Mouse (Mus musculus): ENCODE measurements around the gene Asb10. TPM values are rescaled to one million over a fixed set of nuclear protein-coding genes. Genes with fewer than 3 reads are reported as not detected.

The Asb10 gene
- polyA plus RNA-seq, 1 experiment from 2014 or later = 0.91 TPM

- WGBS = under 1% methylated on average over 73 of the region's 109 CpGs
- Histone ChIP-seq H3K36me3 (ENCODE audit: control insufficient read depth, insufficient read depth, low read length) (no peaks in the 10 kb centered on the region), H3K27me3 (ENCODE audit: control insufficient read depth, insufficient read depth, low read length) (peaks cover 92% of the 10 kb centered on the region), H3K4me2 (replicated peaks; ENCODE audit: low read depth, low read length) (peak overlapping the region; percentile 87), H3K4me1 (ENCODE audit: control insufficient read depth, insufficient read depth, low read length) (peaks cover 13% of the 10 kb centered on the region), H3K4me3 (ENCODE audit: low read length) (peak overlapping the region; percentile 45), H3K9me3 (ENCODE audit: control insufficient read depth, low read length) (no peaks in the 10 kb centered on the region), H3K27ac (ENCODE audit: low read depth, low read length) (no peak overlapping the region), H3K9ac (ENCODE audit: low read depth, low read length) (peak overlapping the region; percentile 28; the same call in 1 of the 2 replicates)
- ATAC-seq (ENCODE audit: low FRiP score, low TSS enrichment) = 0 out of 2 replicates have a peak, but pooled peaks have one; percentile 22
Observed at GRCm38 (mm10) chr5:24526190-24526888, 14.4 kb downstream of the Asb10 start.

GRCm38 (mm10) chr5:24525360-24526189, 15.2 kb downstream of the Asb10 start:
- Histone ChIP-seq H3K9ac (ENCODE audit: low read depth, low read length) (no peak overlapping the region), H3K27ac (ENCODE audit: low read depth, low read length) (no peak overlapping the region), H3K27me3 (ENCODE audit: control insufficient read depth, insufficient read depth, low read length) (peaks cover 88% of the 10 kb centered on the region), H3K4me1 (ENCODE audit: control insufficient read depth, insufficient read depth, low read length) (peaks cover 13% of the 10 kb centered on the region), H3K36me3 (ENCODE audit: control insufficient read depth, insufficient read depth, low read length) (no peaks in the 10 kb centered on the region), H3K4me2 (replicated peaks; ENCODE audit: low read depth, low read length) (peak overlapping the region; percentile 87), H3K4me3 (ENCODE audit: low read length) (peak overlapping the region; percentile 45), H3K9me3 (ENCODE audit: control insufficient read depth, low read length) (no peaks in the 10 kb centered on the region)
- no peak for ATAC-seq (ENCODE audit: low FRiP score, low TSS enrichment)
- WGBS = 4% methylated on average over 34 of the region's 34 CpGs

DNA sequence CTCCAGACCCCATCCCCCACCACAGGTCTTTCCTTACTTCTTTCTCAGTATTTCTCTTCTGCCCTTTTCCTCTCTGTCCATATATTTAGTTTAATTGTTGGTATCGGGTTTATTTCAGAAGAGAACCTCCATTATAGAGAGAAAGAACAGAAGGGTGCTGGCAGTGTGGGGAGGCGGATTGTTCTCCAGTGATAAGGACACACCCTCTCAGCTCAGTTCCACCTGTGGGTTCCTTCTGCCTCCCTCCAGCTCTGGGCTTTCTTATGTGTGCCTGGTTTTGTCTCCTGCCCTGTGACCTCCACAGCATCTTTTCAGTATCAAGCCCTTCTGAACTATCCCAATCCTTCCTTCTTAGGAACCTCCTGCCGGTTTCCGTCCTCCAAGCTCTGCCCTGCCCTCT, 16.3 kb downstream of the Asb10 start:
- 16% methylated on average over 4 of the region's 4 CpGs for WGBS
- Histone ChIP-seq H3K27ac (ENCODE audit: low read depth, low read length) (no peak overlapping the region), H3K27me3 (ENCODE audit: control insufficient read depth, insufficient read depth, low read length) (peaks cover 91% of the 10 kb centered on the region), H3K4me1 (ENCODE audit: control insufficient read depth, insufficient read depth, low read length) (peaks cover 13% of the 10 kb centered on the region), H3K9me3 (ENCODE audit: control insufficient read depth, low read length) (no peaks in the 10 kb centered on the region), H3K4me3 (ENCODE audit: low read length) (no peak overlapping the region), H3K4me2 (replicated peaks; ENCODE audit: low read depth, low read length) (no peak overlapping the region), H3K9ac (ENCODE audit: low read depth, low read length) (no peak overlapping the region), H3K36me3 (ENCODE audit: control insufficient read depth, insufficient read depth, low read length) (no peaks in the 10 kb centered on the region)
- no peak for ATAC-seq (ENCODE audit: low FRiP score, low TSS enrichment)

- H3K27ac ChIP-seq (ENCODE audit: low read depth, low read length) = no peak overlapping the region
- no peak overlapping the region for H3K9ac ChIP-seq (ENCODE audit: low read depth, low read length)
- peaks cover 84% of the 10 kb centered on the region for H3K27me3 ChIP-seq (ENCODE audit: control insufficient read depth, insufficient read depth, low read length)
- no peak for ATAC-seq (ENCODE audit: low FRiP score, low TSS enrichment)
- no peak overlapping the region for H3K4me2 ChIP-seq (replicated peaks; ENCODE audit: low read depth, low read length)
- WGBS = 50% methylated on average over 8 of the region's 8 CpGs
- no peaks in the 10 kb centered on the region for H3K9me3 ChIP-seq (ENCODE audit: control insufficient read depth, low read length)
- H3K4me3 ChIP-seq (ENCODE audit: low read length) = no peak overlapping the region
- H3K36me3 ChIP-seq (ENCODE audit: control insufficient read depth, insufficient read depth, low read length) = no peaks in the 10 kb centered on the region
- H3K4me1 ChIP-seq (ENCODE audit: control insufficient read depth, insufficient read depth, low read length) = peaks cover 13% of the 10 kb centered on the region
Observed at GRCm38 (mm10) chr5:24523806-24524205, 17.0 kb downstream of the Asb10 start.

- H3K4me1 ChIP-seq (ENCODE audit: control insufficient read depth, insufficient read depth, low read length) = peaks cover 4% of the 10 kb centered on the region; the same call in 1 of the 2 replicates
- no peak overlapping the region for H3K27ac ChIP-seq (ENCODE audit: low read depth, low read length)
- H3K9ac ChIP-seq (ENCODE audit: low read depth, low read length) = no peak overlapping the region
- no peaks in the 10 kb centered on the region for H3K36me3 ChIP-seq (ENCODE audit: control insufficient read depth, insufficient read depth, low read length)
- H3K4me2 ChIP-seq (replicated peaks; ENCODE audit: low read depth, low read length) = no peak overlapping the region
- peaks cover 70% of the 10 kb centered on the region for H3K27me3 ChIP-seq (ENCODE audit: control insufficient read depth, insufficient read depth, low read length)
- ATAC-seq (ENCODE audit: low FRiP score, low TSS enrichment) = no peak
- WGBS = 54% methylated on average over 8 of the region's 8 CpGs
- no peak overlapping the region for H3K4me3 ChIP-seq (ENCODE audit: low read length)
- no peaks in the 10 kb centered on the region for H3K9me3 ChIP-seq (ENCODE audit: control insufficient read depth, low read length)
Observed at GRCm38 (mm10) chr5:24521366-24521765, 19.4 kb downstream of the Asb10 start.

DNA sequence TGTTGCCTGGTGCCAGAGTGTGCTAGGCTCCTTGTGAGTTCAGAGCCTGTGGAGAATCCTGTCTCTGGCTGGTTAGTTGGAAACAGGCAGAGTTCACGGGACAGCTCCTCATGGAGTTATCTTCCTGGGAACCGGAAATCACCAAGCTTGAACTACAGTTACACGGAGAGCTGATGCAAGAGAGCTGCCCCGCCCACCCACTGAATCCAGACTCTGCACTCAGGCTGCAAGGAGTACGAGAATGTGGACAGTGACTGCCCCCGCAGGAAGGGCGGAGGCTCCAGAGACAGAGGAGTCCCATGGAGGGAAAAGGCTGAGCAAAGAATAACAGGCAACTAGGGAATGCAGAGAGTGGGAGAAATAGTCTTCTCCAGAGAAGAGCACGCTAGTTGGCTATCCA, 28.5 kb downstream of the Asb10 start:
- Histone ChIP-seq H3K27me3 (ENCODE audit: control insufficient read depth, insufficient read depth, low read length) (peaks cover 5% of the 10 kb centered on the region; the same call in 1 of the 2 replicates), H3K36me3 (ENCODE audit: control insufficient read depth, insufficient read depth, low read length) (no peaks in the 10 kb centered on the region), H3K4me1 (ENCODE audit: control insufficient read depth, insufficient read depth, low read length) (0 out of 2 replicates have a peak, but pooled peaks cover 3% of the 10 kb centered on the region), H3K4me2 (replicated peaks; ENCODE audit: low read depth, low read length) (no peak overlapping the region), H3K9me3 (ENCODE audit: control insufficient read depth, low read length) (no peaks in the 10 kb centered on the region), H3K9ac (ENCODE audit: low read depth, low read length) (no peak overlapping the region), H3K27ac (ENCODE audit: low read depth, low read length) (no peak overlapping the region), H3K4me3 (ENCODE audit: low read length) (no peak overlapping the region)
- 30% methylated on average over 8 of the region's 8 CpGs for WGBS
- peak; percentile 84; the same call in 1 of the 2 replicates for ATAC-seq (ENCODE audit: low FRiP score, low TSS enrichment)

GRCm38 (mm10) chr5:24510635-24511034, 30.1 kb downstream of the Asb10 start:
- no peaks in the 10 kb centered on the region for H3K9me3 ChIP-seq (ENCODE audit: control insufficient read depth, low read length)
- no peaks in the 10 kb centered on the region for H3K36me3 ChIP-seq (ENCODE audit: control insufficient read depth, insufficient read depth, low read length)
- no peak overlapping the region for H3K4me2 ChIP-seq (replicated peaks; ENCODE audit: low read depth, low read length)
- H3K4me3 ChIP-seq (ENCODE audit: low read length) = no peak overlapping the region
- no peak overlapping the region for H3K9ac ChIP-seq (ENCODE audit: low read depth, low read length)
- 44% methylated on average over 11 of the region's 11 CpGs for WGBS
- H3K27me3 ChIP-seq (ENCODE audit: control insufficient read depth, insufficient read depth, low read length) = no peaks in the 10 kb centered on the region; the same call in 1 of the 2 replicates
- no peak overlapping the region for H3K27ac ChIP-seq (ENCODE audit: low read depth, low read length)
- ATAC-seq (ENCODE audit: low FRiP score, low TSS enrichment) = no peak
- 0 out of 2 replicates have a peak, but pooled peaks cover 3% of the 10 kb centered on the region for H3K4me1 ChIP-seq (ENCODE audit: control insufficient read depth, insufficient read depth, low read length)

DNA sequence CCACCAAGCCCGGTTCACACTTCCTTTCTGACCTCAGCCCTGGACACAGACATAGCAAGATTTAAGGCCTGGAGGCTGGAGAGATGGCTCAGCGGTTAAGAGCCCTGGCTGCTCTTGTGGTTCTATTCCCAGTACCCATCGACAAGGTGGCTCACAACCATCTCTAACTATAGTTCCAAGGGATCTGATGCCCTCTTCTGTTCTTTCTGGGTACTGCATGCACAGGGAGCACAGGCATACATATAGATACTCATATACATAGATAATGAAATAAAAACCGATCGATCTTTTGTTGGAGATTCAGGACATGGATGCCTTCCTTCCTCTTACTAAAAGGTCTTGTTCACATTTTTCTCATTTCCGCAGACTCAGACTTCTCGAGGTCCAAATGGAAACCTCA, 32.4 kb downstream of the Asb10 start:
- Histone ChIP-seq H3K4me3 (ENCODE audit: low read length) (no peak overlapping the region), H3K9ac (ENCODE audit: low read depth, low read length) (no peak overlapping the region), H3K9me3 (ENCODE audit: control insufficient read depth, low read length) (no peaks in the 10 kb centered on the region), H3K27me3 (ENCODE audit: control insufficient read depth, insufficient read depth, low read length) (peaks cover 6% of the 10 kb centered on the region; the same call in 1 of the 2 replicates), H3K4me1 (ENCODE audit: control insufficient read depth, insufficient read depth, low read length) (0 out of 2 replicates have a peak, but pooled peaks cover 3% of the 10 kb centered on the region), H3K36me3 (ENCODE audit: control insufficient read depth, insufficient read depth, low read length) (no peaks in the 10 kb centered on the region), H3K27ac (ENCODE audit: low read depth, low read length) (no peak overlapping the region), H3K4me2 (replicated peaks; ENCODE audit: low read depth, low read length) (no peak overlapping the region)
- no peak for ATAC-seq (ENCODE audit: low FRiP score, low TSS enrichment)
- 93% methylated on average over 7 of the region's 7 CpGs for WGBS

DNA sequence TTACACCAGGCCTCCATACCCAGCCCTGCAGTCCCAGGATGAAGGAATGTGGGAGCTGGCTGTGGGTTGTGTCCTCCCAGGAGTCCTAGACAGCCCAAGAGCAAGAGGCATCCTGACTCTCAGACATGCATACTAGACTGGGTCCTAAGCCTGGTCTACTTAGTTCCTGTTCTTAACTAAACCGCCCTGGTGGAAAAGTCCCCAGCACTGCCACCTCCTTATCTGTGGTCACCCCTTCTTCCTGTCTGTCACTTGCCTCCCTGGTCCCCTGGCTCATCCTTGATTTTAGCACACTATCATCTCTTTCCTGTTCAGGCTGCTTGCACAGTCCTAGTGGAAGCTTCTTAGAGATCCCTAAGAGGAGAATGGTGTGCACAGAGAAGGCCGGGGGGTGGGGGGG, 35.3 kb downstream of the Asb10 start:
- WGBS = 63% methylated on average over 2 of the region's 2 CpGs
- H3K9me3 ChIP-seq (ENCODE audit: control insufficient read depth, low read length) = no peaks in the 10 kb centered on the region
- H3K9ac ChIP-seq (ENCODE audit: low read depth, low read length) = no peak overlapping the region
- peaks cover 22% of the 10 kb centered on the region for H3K36me3 ChIP-seq (ENCODE audit: control insufficient read depth, insufficient read depth, low read length)
- H3K4me3 ChIP-seq (ENCODE audit: low read length) = no peak overlapping the region
- no peak overlapping the region for H3K27ac ChIP-seq (ENCODE audit: low read depth, low read length)
- H3K4me2 ChIP-seq (replicated peaks; ENCODE audit: low read depth, low read length) = no peak overlapping the region
- peaks cover 6% of the 10 kb centered on the region; the same call in 1 of the 2 replicates for H3K27me3 ChIP-seq (ENCODE audit: control insufficient read depth, insufficient read depth, low read length)
- ATAC-seq (ENCODE audit: low FRiP score, low TSS enrichment) = no peak
- H3K4me1 ChIP-seq (ENCODE audit: control insufficient read depth, insufficient read depth, low read length) = no peaks in the 10 kb centered on the region

Measured in kidney, embryonic 14.5 days (tissue).